Mouse (Mus musculus) kidney, postnatal 0 days (tissue): Measurements from ENCODE around the gene Hcst. TPM values are rescaled to one million over a fixed set of nuclear protein-coding genes. Genes with fewer than 3 reads are reported as not detected.
A peak's percentile ranks its signal among the peaks of the same experiment; 100 is the strongest.

Experiments
- ATAC-seq: fragments of 200-750 bp; cut with Nextera tagmentation; replicated peaks from 2 replicates; pipeline ENCODE4 v1.8.0; 2017; ENCODE audit warnings: low read depth, moderate number of reproducible peaks, moderate TSS enrichment, moderate library complexity; ENCODE audit not compliant: low FRiP score
- DNase-seq: peaks from one replicate; pipeline ENCODE4 v3.0.0-alpha.2; 2016; ENCODE audit warnings: low spot score
- H3K27ac ChIP-seq: fragments of 300-500 bp; sonication (generic); 2 replicates; pipeline ENCODE4 v1.5.1; 2014; ENCODE audit warnings: mild to moderate bottlenecking
- H3K27me3 ChIP-seq: fragments of 300-500 bp; sonication (generic); 2 replicates; pipeline ENCODE4 v1.6.1; 2014; ENCODE audit warnings: low read length, mixed read lengths; ENCODE audit not compliant: insufficient read depth
- H3K36me3 ChIP-seq: fragments of 300-500 bp; sonication (generic); 2 replicates; pipeline ENCODE4 v1.6.1; 2014; ENCODE audit warnings: low read length, mixed read lengths; ENCODE audit not compliant: insufficient read depth
- H3K4me1 ChIP-seq: fragments of 300-500 bp; sonication (generic); replicated peaks from 2 replicates; pipeline ENCODE4 v1.6.1; 2014; ENCODE audit warnings: antibody characterized with exemption, low read length, mixed read lengths; ENCODE audit not compliant: insufficient read depth
- H3K4me2 ChIP-seq: fragments of 300-500 bp; sonication (generic); 2 replicates; pipeline ENCODE4 v1.6.1; 2014; ENCODE audit warnings: mild to moderate bottlenecking, low read length, moderate library complexity, mixed read lengths
- H3K4me3 ChIP-seq: fragments of 300-500 bp; sonication (generic); replicated peaks from 2 replicates; pipeline ENCODE4 v1.5.1; 2014; ENCODE audit warnings: low read depth, low read length
- H3K9ac ChIP-seq: fragments of 300-500 bp; sonication (generic); 2 replicates; pipeline ENCODE4 v1.6.1; 2014; ENCODE audit warnings: low read depth, low read length
- H3K9me3 ChIP-seq: fragments of 300-500 bp; sonication (generic); replicated peaks from 2 replicates; pipeline ENCODE4 v1.6.1; 2016; ENCODE audit warnings: low read length, inconsistent platforms, mixed read lengths
- CTCF ChIP-seq: IDR thresholded peaks from 2 replicates; pipeline ENCODE4 v1.5.1; 2016; ENCODE audit warnings: antibody characterized with exemption, low read depth, mild to moderate bottlenecking, moderate library complexity
- WGBS: fragments of 180-500 bp; shearing (Covaris S2); extraction: QIAGEN DNeasy Blood & Tissue Kit; methylation state at CpG from one replicate; pipeline ENCODE4 v1.1.7; 2014; 5-methylcytosine and 5-hydroxymethylcytosine counted together
- polyA plus RNA-seq: library from polyadenylated mRNA; unstranded; fragments of >200 nt; fragmentation: Nextera tagmentation; extraction: Ambion mirVana; gene quantifications from 2 replicates; pipeline ENCODE4 v1.2.1, GENCODE M21; 2015

The Hcst gene
- polyA plus RNA-seq = 2.1 and 3.4 TPM in 2 replicates

DNA sequence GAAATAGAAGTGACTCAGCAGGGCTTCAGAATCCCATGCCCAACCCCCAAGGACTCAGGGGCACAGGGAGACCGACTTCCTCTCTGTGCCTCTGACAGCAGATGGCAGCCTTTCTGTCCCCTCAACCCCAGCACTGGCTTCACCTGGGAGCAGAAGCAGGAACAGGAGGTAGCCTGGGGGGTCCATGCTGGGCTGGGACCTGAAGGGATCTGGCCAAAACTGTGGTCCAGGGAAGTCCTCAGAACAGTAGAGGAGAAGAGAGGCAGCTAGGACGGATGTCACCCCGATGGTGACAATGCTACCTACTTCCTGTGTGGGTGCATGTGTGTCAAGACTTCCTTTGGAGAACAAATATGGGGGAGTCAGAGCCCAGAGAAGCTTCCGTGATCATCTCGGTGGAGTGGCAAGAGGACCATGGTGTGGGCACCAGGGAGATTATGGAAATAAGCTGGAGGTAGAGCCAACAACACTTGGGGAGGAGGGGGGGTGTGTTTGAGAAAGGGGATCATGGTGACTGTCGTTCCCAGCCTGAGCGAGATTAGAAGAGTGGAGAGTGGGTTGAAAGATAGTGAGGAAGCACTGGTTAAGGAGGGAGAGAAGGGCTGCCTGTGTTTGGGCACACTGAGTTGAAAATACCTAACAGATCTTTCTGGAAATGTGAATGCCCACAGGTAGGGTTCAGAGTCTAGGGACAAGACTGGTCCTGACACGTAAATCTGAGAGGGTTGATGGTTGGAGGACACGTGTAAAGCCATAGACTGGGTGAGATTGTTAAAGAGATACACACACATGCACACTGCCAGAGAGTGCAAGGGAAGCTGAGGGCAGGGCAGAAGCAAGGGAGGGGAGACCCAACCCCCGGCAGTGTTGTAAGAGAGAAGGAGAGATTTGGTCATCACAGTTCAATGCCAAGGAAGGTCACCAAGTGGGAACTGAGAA lies at the start of gene Hcst:
Gene Hcst (minus strand): TSS at position 294 of the 939 bp plus-strand sequence.
- DNase-seq = no peak
- no peak for ATAC-seq
- Histone ChIP-seq H3K36me3 (no peaks in the 10 kb centered on the region), H3K4me3 (no peak within 1 kb of the TSS), H3K4me1 (0 out of 2 replicates have a peak, but pooled peaks cover 6% of the 10 kb centered on the region), H3K4me2 (no peak within 1 kb of the TSS), H3K27ac (no peak within 1 kb of the TSS), H3K9ac (no peak within 1 kb of the TSS), H3K27me3 (no peaks in the 10 kb centered on the region), H3K9me3 (no peaks in the 10 kb centered on the region; the same call in 1 of the 2 replicates)
- TF ChIP-seq CTCF = no peak
- WGBS = 63% methylated on average over 10 of the region's 10 CpGs

DNA sequence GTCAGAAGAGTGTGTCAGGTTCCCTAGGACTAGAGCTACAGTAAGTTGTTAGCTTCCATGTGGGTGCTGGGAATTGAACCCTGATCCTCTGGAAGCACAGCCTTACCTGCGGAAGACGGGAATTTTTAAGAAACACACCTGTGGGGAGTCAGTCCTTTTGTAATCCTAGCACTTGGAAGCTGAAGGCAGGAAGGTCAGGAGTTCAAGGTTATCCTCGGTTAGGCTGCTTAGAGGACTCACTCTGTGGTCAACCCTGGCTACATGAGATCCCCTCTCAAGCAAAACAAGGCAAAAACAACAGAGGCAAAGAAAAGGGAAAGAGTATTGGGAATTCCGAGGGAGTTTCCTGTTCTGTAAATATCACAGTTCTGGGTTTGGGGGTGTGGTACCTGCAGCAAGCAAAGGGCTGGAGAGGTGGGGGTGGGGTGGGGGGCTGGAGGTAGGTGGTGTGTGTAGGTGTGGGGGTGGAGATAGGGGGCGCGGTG lies 45.2 kb upstream of the Hcst start:
- H3K4me1 ChIP-seq = no peaks in the 10 kb centered on the region
- H3K27me3 ChIP-seq = peaks cover 43% of the 10 kb centered on the region
- no peak overlapping the region for H3K4me3 ChIP-seq
- H3K4me2 ChIP-seq = no peak overlapping the region
- 12% methylated on average over 6 of the region's 6 CpGs for WGBS
- H3K9me3 ChIP-seq = no peaks in the 10 kb centered on the region
- H3K27ac ChIP-seq = no peak overlapping the region
- ATAC-seq = no peak
- no peaks in the 10 kb centered on the region for H3K36me3 ChIP-seq
- TF ChIP-seq CTCF = no peak
- DNase-seq = no peak
- no peak overlapping the region for H3K9ac ChIP-seq

DNA sequence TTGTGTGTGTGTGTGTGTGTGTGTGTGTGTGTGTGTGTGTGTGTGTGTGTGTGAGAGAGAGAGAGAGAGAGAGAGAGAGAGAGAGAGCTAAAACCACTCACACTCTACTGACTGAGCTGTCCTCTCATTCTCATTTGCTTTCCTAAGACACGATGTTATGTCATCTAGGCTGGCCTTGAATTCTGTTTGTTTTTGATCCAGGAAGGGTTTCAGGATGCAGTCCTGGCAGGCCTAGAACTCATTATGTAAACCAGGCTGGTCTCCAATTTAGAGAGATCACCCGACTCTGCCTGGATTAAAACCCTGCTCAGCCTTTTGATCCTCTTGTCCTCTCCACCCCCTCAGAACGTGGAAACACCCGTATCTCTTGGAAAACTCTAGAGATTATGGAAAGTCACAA lies 44.3 kb upstream of the Hcst start:
- Histone ChIP-seq H3K4me1 (no peaks in the 10 kb centered on the region), H3K9ac (no peak overlapping the region), H3K36me3 (no peaks in the 10 kb centered on the region), H3K4me3 (no peak overlapping the region), H3K4me2 (no peak overlapping the region), H3K27me3 (peaks cover 43% of the 10 kb centered on the region), H3K9me3 (no peaks in the 10 kb centered on the region), H3K27ac (no peak overlapping the region)
- DNase-seq (no peak), ATAC-seq (no peak)
- WGBS = 23% methylated on average over 4 of the region's 4 CpGs
- TF ChIP-seq CTCF = no peak

DNA sequence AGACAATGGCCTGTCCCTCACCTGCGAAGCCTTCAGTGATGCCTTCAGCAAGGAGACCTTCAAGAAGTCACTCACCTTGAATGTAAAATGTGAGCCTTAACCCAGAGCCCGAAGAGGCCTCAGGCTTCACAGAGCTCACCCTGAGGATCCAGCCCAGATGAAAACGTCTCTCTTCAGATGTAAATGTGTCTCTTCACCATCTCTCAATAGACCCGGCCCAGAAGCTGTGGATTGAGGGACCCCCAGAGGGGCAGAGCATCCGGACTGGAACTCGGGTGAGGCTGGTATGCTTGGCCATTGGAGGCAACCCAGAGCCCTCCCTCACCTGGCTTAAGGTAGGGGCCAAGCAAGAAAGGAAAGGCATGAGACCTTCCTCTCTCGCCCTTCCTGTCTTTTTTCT lies 43.9 kb upstream of the Hcst start:
- ATAC-seq (no peak), DNase-seq (no peak)
- Histone ChIP-seq H3K4me2 (no peak overlapping the region), H3K9ac (no peak overlapping the region), H3K27me3 (peaks cover 43% of the 10 kb centered on the region), H3K36me3 (no peaks in the 10 kb centered on the region), H3K27ac (no peak overlapping the region), H3K4me1 (no peaks in the 10 kb centered on the region), H3K4me3 (no peak overlapping the region), H3K9me3 (no peaks in the 10 kb centered on the region)
- no peak for TF ChIP-seq CTCF
- 25% methylated on average over 7 of the region's 7 CpGs for WGBS

DNA sequence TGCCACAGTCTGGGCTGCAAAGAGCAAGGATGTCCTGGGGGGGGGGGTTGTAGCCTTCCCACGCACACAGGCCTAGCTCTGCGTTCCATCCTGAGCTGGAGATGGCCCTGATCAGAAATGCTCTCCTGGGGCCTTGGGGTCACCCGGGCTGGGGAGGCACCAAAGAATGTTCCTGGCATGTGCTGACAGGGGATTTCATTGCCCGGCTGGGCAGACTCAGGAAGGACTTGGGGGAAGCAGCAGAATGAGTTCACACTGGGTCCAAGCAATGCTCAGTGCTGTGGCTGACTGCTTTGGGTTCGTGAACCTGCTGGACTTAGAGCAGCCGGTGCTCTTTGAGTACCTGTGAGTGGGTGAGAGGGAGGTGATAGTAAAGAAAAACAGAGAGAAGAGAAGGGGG lies 39.8 kb upstream of the Hcst start:
- H3K4me2 ChIP-seq = no peak overlapping the region
- peak; percentile 60 for ATAC-seq

DNA sequence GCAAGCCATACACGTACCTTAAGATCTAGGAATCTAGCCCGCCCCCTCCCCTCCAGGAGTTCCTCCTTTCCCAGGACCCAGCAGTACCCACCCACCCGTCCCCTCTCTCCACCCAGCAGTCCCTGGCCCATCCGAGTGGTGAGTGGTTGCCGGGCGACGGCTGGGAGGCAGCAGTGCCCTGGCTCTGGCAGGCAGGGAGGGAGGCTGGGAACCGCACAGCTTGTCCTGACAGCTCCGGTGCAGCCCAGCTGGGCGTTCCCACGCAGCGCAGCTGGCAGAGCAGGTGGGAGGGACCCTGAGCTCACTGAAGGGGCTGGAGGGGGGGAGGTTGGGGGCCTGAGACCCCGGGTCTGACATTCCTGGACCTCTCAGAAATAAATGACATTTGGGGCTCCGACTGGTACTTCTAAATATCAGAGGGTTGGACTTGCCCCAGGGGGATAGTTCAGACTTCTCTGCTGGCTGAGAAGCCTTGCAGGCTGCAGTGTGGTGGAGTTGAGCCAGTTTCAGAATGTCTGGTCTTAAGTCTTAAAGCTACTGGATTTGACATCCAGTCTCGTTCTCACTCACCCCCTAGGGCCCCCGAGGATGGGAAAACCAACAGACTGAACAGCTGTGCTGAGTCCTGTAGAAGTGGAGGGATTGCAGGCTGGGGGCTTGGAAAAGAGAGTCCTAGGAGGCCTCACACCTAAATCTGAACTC lies 38.1 kb upstream of the Hcst start, which contains the start of the genes Kirrel2 and Nphs1:
Gene Kirrel2 (minus strand): TSS at position 62 of the 702 bp plus-strand sequence.
Gene Nphs1 (plus strand): TSS at position 687 of the 702 bp plus-strand sequence.
- TF ChIP-seq CTCF = no peak
- Histone ChIP-seq H3K4me2 (peak within 1 kb of the TSS; percentile 39), H3K4me1 (peaks cover 8% of the 10 kb centered on the region), H3K9me3 (no peaks in the 10 kb centered on the region), H3K4me3 (0 out of 2 replicates have a peak within 1 kb of the TSS, but pooled peaks have one; percentile 14), H3K9ac (no peak within 1 kb of the TSS), H3K27ac (no peak within 1 kb of the TSS), H3K36me3 (no peaks in the 10 kb centered on the region), H3K27me3 (peaks cover 63% of the 10 kb centered on the region)
- 2% methylated on average over 16 of the region's 16 CpGs for WGBS
- DNase-seq (peak; percentile 27), ATAC-seq (no peak)

More for the DNA sequence above, 39.8 kb upstream of the Hcst start:
- WGBS = 33% methylated on average over 6 of the region's 6 CpGs
- Histone ChIP-seq H3K36me3 (no peaks in the 10 kb centered on the region), H3K9ac (no peak overlapping the region), H3K9me3 (no peaks in the 10 kb centered on the region), H3K4me1 (peaks cover 3% of the 10 kb centered on the region; the same call in 1 of the 2 replicates), H3K4me3 (no peak overlapping the region), H3K27ac (no peak overlapping the region), H3K27me3 (peaks cover 55% of the 10 kb centered on the region)
- TF ChIP-seq CTCF = no peak
- DNase-seq = no peak
